Mouse (Mus musculus) adrenal gland, postnatal 14 days (tissue): ENCODE measurements around the gene Pzp. TPM values are rescaled to one million over a fixed set of nuclear protein-coding genes. Genes with fewer than 3 reads are reported as not detected.

Source experiments
- DNase-seq: peaks from one replicate; pipeline ENCODE4 v3.0.0; 2021; ENCODE audit warnings: mixed read lengths
- total RNA-seq: library from RNA; stranded (reverse); gene quantifications from 2 replicates; pipeline ENCODE4 v1.2.3, GENCODE M21; 2021

The Pzp gene
- total RNA-seq, 1 experiment from 2014 or later: 306 TPM

DNA sequence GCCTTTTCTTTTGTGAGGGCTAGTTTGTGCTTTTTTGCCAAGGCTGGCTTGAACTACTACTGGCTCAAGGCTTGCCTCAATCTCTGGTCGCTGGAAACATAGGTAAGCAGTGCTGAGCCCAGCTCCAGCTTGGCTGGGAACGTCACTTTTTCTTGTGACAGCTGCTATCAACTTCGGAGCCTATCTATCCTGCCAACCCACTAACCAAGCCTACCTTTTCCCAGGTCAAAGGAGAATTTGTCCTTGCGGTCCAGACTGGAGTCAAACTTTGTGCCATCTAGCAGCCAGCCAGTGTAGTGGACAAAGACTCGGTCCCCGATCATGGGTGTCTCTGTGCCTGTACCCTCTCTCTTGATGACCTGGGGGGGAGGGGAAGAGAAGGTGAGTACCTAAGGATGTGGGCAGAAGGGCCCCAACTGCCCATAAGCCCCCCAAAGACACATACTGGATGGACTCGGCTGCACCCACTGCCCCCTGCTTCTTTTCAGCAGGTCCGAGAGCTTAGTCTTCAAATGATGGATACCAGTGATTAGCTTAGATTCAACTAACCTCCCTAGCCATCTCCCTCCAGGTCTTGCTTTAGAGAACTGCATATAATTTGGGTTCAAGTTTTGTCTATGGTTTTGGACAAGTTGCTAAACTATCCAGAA lies 90.0 kb downstream of the Pzp start:
- no peak for DNase-seq

DNA sequence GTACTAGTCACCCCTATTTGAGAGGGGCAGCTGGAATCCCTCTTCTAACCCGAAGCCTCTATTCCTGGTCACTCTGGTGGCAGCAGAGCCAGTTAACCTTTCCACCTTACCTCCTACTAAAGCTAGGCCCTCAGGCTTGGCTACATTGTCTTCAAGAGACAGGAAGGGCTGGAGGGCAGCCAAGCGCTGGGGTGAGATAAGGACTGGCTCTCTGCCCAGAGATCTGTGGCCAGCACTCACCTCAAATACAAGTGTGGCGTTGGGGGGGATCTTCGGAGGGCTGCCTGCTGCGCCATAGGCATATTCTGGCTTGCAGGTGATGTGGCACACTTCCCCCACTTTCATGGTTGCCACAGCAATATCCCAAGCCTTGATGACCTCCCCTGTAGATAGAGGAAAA lies 91.0 kb downstream of the Pzp start:
- peak; percentile 90 for DNase-seq

Other genes with a start within 250 kb of the Pzp start
- 4.7 and 5.4 TPM in 2 replicates for gene Tead4, start 225.9 kb downstream of the Pzp start, total RNA-seq
- gene Tulp3, start 170.9 kb downstream of the Pzp start, total RNA-seq: 28.9 and 36.7 TPM in 2 replicates
- 23.7 and 25.6 TPM in 2 replicates for gene Rhno1, start 163.8 kb downstream of the Pzp start, total RNA-seq
- gene Foxm1, start 163.8 kb downstream of the Pzp start, total RNA-seq: 15.0 and 16.7 TPM in 2 replicates
- gene Tex52, start 151.3 kb downstream of the Pzp start, total RNA-seq: not detected in 2 replicates
- not detected in 2 replicates for gene Gm44596, start 151.2 kb downstream of the Pzp start, total RNA-seq
- gene Nrip2, start 127.4 kb downstream of the Pzp start, total RNA-seq: 2.7 and 2.9 TPM in 2 replicates
- 21.6 and 35.8 TPM in 2 replicates for gene Itfg2, start 101.8 kb downstream of the Pzp start, total RNA-seq
- 198 and 230 TPM in 2 replicates for gene Fkbp4, start 88.0 kb downstream of the Pzp start, total RNA-seq
- 2.3 TPM in 1 of 2 replicates, not detected in the other for gene A2ml1, start 54.9 kb upstream of the Pzp start, total RNA-seq
- not detected in 2 replicates for gene Klrb1a, start 96.8 kb upstream of the Pzp start, total RNA-seq
- gene Clec2h, start 135.7 kb upstream of the Pzp start, total RNA-seq: 3.4 and 5.1 TPM in 2 replicates
- not detected in 2 replicates for gene Klrb1, start 196.3 kb upstream of the Pzp start, total RNA-seq